Mouse (Mus musculus) heart, embryonic 14.5 days (tissue): ENCODE measurements around the gene Krtap17-1. TPM values are rescaled to one million over a fixed set of nuclear protein-coding genes. Genes with fewer than 3 reads are reported as not detected.

Experiments used
- ATAC-seq: fragments of 200-750 bp; cut with Nextera tagmentation; 2 replicates; pipeline ENCODE4 v1.8.0; 2017; ENCODE audit warnings: low read depth, moderate TSS enrichment; ENCODE audit not compliant: insufficient number of reproducible peaks, insufficient read depth, low FRiP score
- H3K27ac ChIP-seq, 2 experiments: fragments of 200-500 bp in 1 of 2; fragments of 300-500 bp in 1 of 2; sonication (generic) in 1 of 2; replicated peaks in 1 of 2; 2 replicates each; pipeline ENCODE4 v1.5.1; 2012 to 2014; ENCODE audit warnings: low read depth in 2 of 2, low read length in 2 of 2, control low read depth in 1 of 2, mild to moderate bottlenecking in 1 of 2, mixed read lengths in 1 of 2; ENCODE audit not compliant: control insufficient read depth in 1 of 2, insufficient read depth in 1 of 2
- H3K27me3 ChIP-seq: fragments of 300-500 bp; sonication (generic); 2 replicates; pipeline ENCODE4 v1.6.1; 2014; ENCODE audit warnings: mild to moderate bottlenecking, low read length, control low read depth; ENCODE audit not compliant: control insufficient read depth, insufficient read depth
- H3K36me3 ChIP-seq: fragments of 300-500 bp; sonication (generic); 2 replicates; pipeline ENCODE4 v1.6.1; 2014; ENCODE audit warnings: mild to moderate bottlenecking, control low read depth, low read length, mixed read lengths; ENCODE audit not compliant: control insufficient read depth, insufficient read depth
- H3K4me1 ChIP-seq, 2 experiments: fragments of 200-500 bp in 1 of 2; fragments of 300-500 bp in 1 of 2; sonication (generic) in 1 of 2; 2 replicates each; pipeline ENCODE4 v1.6.1; 2012 to 2014; ENCODE audit warnings: low read length in 2 of 2, control low read depth in 1 of 2, mixed read lengths in 1 of 2; ENCODE audit not compliant: control insufficient read depth in 2 of 2, insufficient read depth in 2 of 2
- H3K4me2 ChIP-seq: fragments of 300-500 bp; sonication (generic); 2 replicates; pipeline ENCODE4 v1.6.1; 2014; ENCODE audit warnings: mild to moderate bottlenecking, low read length
- H3K4me3 ChIP-seq, 2 experiments: fragments of 200-500 bp in 1 of 2; fragments of 300-500 bp in 1 of 2; sonication (generic) in 1 of 2; 2 replicates each; pipeline ENCODE4 v1.5.1; 2012 to 2014; ENCODE audit warnings: low read length in 2 of 2, mild to moderate bottlenecking in 2 of 2, control low read depth in 1 of 2, low read depth in 1 of 2, moderate library complexity in 1 of 2; ENCODE audit not compliant: control insufficient read depth in 1 of 2, insufficient read depth in 1 of 2
- H3K9ac ChIP-seq: fragments of 300-500 bp; sonication (generic); 2 replicates; pipeline ENCODE4 v1.6.1; 2014; ENCODE audit warnings: mild to moderate bottlenecking, low read length
- H3K9me3 ChIP-seq: fragments of 300-500 bp; sonication (generic); 2 replicates; pipeline ENCODE4 v1.6.1; 2016; ENCODE audit warnings: low read length, control low read depth; ENCODE audit not compliant: control insufficient read depth
- WGBS: fragments of 180-500 bp; shearing (Covaris S2); extraction: QIAGEN DNeasy Blood & Tissue Kit; methylation state at CpG from one replicate; pipeline ENCODE4 v1.1.7; 2014; 5-methylcytosine and 5-hydroxymethylcytosine counted together
- polyA plus RNA-seq: library from polyadenylated mRNA; unstranded; fragments of >200 nt; fragmentation: Nextera tagmentation; extraction: Ambion mirVana; gene quantifications from 2 replicates; pipeline ENCODE4 v1.2.1, GENCODE M21; 2014

Krtap17-1 gene
- polyA plus RNA-seq: not detected in 2 replicates

DNA sequence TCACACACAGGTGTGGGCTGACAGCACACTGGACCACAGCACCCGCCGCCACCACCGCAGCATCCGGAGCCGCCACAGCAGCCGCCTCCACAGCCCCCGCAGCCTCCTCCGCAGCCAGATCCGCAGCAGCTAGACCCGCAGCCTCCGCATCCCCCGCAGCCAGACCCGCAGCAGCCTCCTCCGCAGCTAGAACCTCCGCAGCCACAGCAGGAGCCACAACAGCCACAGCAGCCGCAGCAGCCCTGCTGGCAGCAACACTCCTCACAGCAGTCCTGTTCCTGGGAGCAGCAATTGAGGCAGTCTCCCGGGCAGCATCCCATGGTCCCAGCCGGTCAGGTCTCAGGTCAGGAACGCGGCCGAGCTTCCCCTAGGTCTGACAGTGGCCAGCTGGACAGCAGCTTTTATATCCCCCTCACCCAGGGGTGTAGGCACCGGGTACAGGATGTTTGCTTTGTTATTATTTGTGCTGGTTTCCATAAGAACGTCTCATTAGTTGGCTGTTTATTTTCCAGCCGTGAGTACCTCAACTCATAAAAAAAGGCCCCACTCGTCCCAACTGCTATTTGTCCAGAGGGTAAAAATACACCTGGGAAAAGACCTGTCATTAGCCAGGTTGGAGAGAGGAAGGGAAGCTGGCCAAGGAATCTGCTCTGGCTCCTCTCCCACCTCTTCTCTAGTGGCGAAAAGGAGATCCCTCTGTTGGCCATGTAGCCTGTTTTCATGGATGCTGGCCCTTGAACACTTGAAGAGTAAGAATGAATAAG, at the start of gene Krtap17-1:
TSS of gene Krtap17-1 (minus strand) at position 375 of the 764 bp plus-strand sequence.
- no peaks in the 10 kb centered on the region for H3K36me3 ChIP-seq
- H3K9ac ChIP-seq: no peak within 1 kb of the TSS
- no peaks in the 10 kb centered on the region for H3K9me3 ChIP-seq
- H3K27me3 ChIP-seq: peaks cover 37% of the 10 kb centered on the region
- H3K27ac ChIP-seq: no peak within 1 kb of the TSS
- ATAC-seq: no peak
- no peak within 1 kb of the TSS for H3K4me2 ChIP-seq
- no peak within 1 kb of the TSS for H3K4me3 ChIP-seq
- no peaks in the 10 kb centered on the region; a peak in 1 of 4 replicates for H3K4me1 ChIP-seq
- WGBS: 27% methylated on average over 25 of the region's 26 CpGs

DNA sequence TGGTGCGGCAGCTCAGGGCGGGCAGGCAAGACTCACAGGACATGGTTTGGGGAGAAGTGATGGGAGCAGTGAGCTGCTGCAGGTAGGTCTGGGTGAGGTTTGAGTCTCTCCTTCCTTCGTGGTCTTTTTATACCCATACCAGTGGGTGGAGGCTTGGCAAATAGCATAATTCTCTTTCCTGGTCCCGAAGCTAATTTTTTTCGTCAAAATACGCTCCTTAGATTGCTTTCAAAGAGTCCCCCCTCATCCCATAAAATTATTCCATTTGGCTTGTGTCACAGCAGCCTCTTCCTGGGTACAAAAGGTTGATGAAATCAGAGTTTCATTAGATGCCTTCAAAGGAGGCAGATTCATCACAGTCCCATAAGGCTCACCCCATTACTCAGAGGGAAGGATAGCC, 47.7 kb upstream of the Krtap17-1 start, which contains the start of gene Krt34:
TSS of gene Krt34 (minus strand) at position 101 of the 400 bp plus-strand sequence.
- 83% methylated on average over 6 of the region's 6 CpGs for WGBS
- Histone ChIP-seq H3K27me3 (no peaks in the 10 kb centered on the region), H3K4me2 (no peak within 1 kb of the TSS), H3K9ac (no peak within 1 kb of the TSS), H3K9me3 (no peaks in the 10 kb centered on the region), H3K27ac (no peak within 1 kb of the TSS), H3K36me3 (no peaks in the 10 kb centered on the region), H3K4me1 (peaks cover 2 to 3% of the 10 kb centered on the region in 2 experiments; a peak in 1 of 4 replicates), H3K4me3 (no peak within 1 kb of the TSS)
- no peak for ATAC-seq

DNA sequence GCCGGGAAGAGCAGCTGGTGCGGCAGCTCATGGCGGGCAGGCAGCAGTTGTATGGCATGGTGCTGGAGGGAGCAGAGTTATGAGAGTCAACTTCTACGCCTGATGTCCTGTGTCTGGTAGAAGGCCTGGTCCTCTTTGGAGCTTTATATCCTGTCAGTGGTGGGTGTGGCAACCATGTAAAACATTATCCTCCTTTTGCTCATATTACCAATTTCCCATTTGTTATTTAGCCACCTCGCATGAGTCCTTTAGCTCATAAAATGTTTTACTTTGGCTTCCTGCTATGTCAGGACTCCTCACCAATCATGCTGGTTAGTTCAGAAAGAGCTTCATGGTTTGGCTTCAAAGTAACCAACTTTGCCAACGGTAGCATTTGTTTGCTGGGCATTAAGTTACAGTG, 36.0 kb upstream of the Krtap17-1 start, which contains the start of gene Krt33b:
TSS of gene Krt33b (minus strand) at position 101 of the 400 bp plus-strand sequence.
- Histone ChIP-seq H3K36me3 (no peaks in the 10 kb centered on the region), H3K4me2 (no peak within 1 kb of the TSS), H3K4me3 (no peak within 1 kb of the TSS), H3K4me1 (no peaks in the 10 kb centered on the region), H3K9ac (no peak within 1 kb of the TSS), H3K27ac (no peak within 1 kb of the TSS), H3K27me3 (no peaks in the 10 kb centered on the region), H3K9me3 (no peaks in the 10 kb centered on the region)
- 87% methylated on average over 6 of the region's 6 CpGs for WGBS
- ATAC-seq: no peak

DNA sequence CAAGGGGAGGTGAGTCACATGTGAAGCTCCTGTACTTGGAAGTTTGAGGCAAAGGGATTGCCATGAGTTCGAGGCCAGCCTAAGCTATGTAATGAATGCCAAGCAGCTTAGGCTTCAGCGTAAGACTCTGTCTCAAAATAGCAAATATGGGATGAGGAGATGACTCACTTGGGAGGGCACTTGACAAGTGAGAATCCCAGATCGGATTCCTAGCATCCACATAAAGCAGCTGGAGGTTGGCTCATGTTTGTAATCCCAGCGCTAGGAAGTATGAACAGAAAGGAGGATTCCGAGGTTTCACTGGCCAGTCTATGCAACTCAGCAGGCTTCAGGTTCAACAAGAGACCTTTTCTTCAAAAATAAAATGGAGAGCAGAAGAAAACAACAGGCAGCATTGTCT, 27.6 kb upstream of the Krtap17-1 start:
- Histone ChIP-seq H3K4me2 (no peak overlapping the region), H3K9ac (no peak overlapping the region), H3K4me1 (no peaks in the 10 kb centered on the region), H3K27me3 (no peaks in the 10 kb centered on the region), H3K27ac (no peak overlapping the region), H3K36me3 (no peaks in the 10 kb centered on the region), H3K4me3 (no peak overlapping the region), H3K9me3 (no peaks in the 10 kb centered on the region)
- 51% methylated on average over 5 of the region's 5 CpGs for WGBS
- no peak for ATAC-seq

DNA sequence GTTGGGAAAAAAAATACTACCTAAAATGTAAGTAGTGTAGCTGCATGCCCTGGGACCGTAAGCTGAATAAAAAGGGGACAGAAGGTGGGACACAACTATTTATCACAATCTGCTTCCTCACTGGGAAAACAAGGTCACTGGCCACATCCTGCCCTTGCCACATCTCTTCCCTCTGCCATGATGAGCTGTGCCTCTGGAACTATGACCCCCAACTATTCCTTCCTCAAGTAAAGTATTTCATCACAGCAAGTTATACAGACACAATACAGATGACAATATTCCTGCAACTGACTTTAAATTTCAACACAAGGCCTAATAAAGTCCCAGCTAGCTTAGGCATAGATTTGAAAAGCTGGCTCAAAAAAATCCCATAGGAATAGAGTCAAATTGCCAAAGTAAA, 25.7 kb upstream of the Krtap17-1 start:
- 66% methylated on average over 1 of the region's 1 CpGs for WGBS
- Histone ChIP-seq H3K27me3 (no peaks in the 10 kb centered on the region), H3K4me2 (no peak overlapping the region), H3K9me3 (no peaks in the 10 kb centered on the region), H3K4me1 (no peaks in the 10 kb centered on the region), H3K36me3 (no peaks in the 10 kb centered on the region), H3K4me3 (no peak overlapping the region), H3K9ac (no peak overlapping the region), H3K27ac (no peak overlapping the region)
- ATAC-seq: no peak

DNA sequence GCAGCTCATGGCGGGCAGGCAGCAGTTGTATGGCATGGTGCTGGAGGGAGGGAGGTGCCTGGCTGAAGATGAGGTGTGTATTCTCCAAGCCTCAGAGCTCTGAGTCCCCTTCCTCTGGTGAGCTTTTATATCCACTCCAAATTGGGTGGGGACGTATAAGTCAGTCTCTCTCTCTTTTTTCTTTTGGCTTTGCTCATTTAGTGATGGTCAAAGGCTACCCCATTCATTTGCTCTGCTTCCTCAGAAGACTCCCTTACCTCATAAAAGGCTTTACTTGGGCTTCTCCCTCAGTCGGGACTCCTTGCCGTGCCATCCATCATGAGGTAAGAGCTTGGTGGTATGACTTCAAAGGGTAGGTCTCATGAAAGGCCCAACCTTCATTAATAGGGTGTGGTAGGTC, 22.3 kb upstream of the Krtap17-1 start, which contains the start of gene Krt33a:
TSS of gene Krt33a (minus strand) at position 101 of the 400 bp plus-strand sequence.
- 83% methylated on average over 4 of the region's 4 CpGs for whole genome bisulfite sequencing
- Histone ChIP-seq H3K27ac (no peak within 1 kb of the TSS), H3K27me3 (no peaks in the 10 kb centered on the region), H3K4me1 (no peaks in the 10 kb centered on the region), H3K4me2 (no peak within 1 kb of the TSS), H3K9me3 (no peaks in the 10 kb centered on the region), H3K36me3 (no peaks in the 10 kb centered on the region), H3K4me3 (no peak within 1 kb of the TSS), H3K9ac (no peak within 1 kb of the TSS)
- ATAC-seq: no peak

DNA sequence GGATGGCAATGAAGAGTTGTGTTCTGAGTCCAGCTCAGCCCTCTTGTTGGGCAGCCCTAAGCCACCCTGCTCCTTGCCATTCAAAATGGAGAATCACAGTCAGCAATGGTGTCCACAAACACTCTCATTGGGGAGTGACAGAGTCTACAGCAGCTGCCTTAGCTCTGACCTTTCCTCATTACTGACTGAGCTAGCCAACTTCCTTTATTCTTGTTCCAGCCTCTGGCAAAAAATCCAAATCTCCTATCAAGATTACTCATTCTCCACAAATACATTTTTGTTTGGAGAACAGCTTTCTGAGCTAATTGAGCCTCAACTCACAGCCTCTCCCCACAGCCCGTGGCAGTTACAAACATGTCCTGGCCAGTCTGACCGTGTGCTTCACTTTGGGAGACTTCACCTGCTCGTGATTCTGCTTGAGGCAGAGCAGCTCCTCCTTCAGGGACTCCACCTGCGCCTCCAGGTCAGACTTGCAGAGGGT, 19.9 kb upstream of the Krtap17-1 start:
- Histone ChIP-seq H3K27me3 (no peaks in the 10 kb centered on the region), H3K9ac (no peak overlapping the region), H3K4me1 (no peaks in the 10 kb centered on the region), H3K9me3 (no peaks in the 10 kb centered on the region), H3K4me3 (no peak overlapping the region), H3K36me3 (no peaks in the 10 kb centered on the region), H3K27ac (no peak overlapping the region), H3K4me2 (no peak overlapping the region)
- ATAC-seq: no peak
- 74% methylated on average over 4 of the region's 4 CpGs for WGBS
